22 mouse cellular contexts compared by ENCODE assay signal in genomic region chr4:54170202-54170931, GRCm38 (mm10).
DNase-seq lines count a peak whose midpoint lies in the region; ATAC-seq and TF ChIP-seq lines count a peak whose summit lies in the region.
"Had no signal": no experiment of that assay in that cellular context is flagged by ENCODE, and none has a peak within 500 bp of the region (broad histone marks: within the 10 kb centered on the region; RNA-seq: fewer than 3 reads in every experiment).

No protein-coding gene starts in this region.

- no peak overlapping the region for H3K4me2 ChIP-seq in hindbrain, embryonic 14.5 days (replicated peaks)
- H3K4me2 ChIP-seq in hindbrain, embryonic 12.5 days (replicated peaks): no peak overlapping the region
- H3K4me2 ChIP-seq in limb, embryonic 14.5 days (replicated peaks; ENCODE audit: low read depth, low read length, severe bottlenecking): no peak overlapping the region
- H3K4me2 ChIP-seq: forebrain, embryonic 12.5 days; heart, embryonic 13.5 days; liver, embryonic 12.5 days; lung, embryonic 14.5 days; midbrain, embryonic 11.5 days had no signal

- no peak for DNase-seq in hindbrain, embryonic 14.5 days (ENCODE audit: low spot score)
- DNase-seq in Muller cell, postnatal 12 days (ENCODE audit: inconsistent ontology term): peak; percentile 25
- DNase-seq in gastrocnemius, postnatal 14 days: peak; percentile 30
- peak; percentile 47 for DNase-seq in limb, embryonic 14.5 days (ENCODE audit: low spot score)
- DNase-seq in frontal cortex, postnatal 10 days (ENCODE audit: low spot score in 2 of 2): no peak
- DNase-seq: adrenal gland, postnatal 36 days; cerebellum, adult 8-10 months; heart, adult 18-20 months; kidney, adult 11 months; lung, embryonic 14.5 days; lung, postnatal 4 days; right cerebral cortex, postnatal 25 days; thymus, postnatal 36 days had no signal

- H3K4me1 ChIP-seq in hindbrain, embryonic 14.5 days (replicated peaks; ENCODE audit: control insufficient read depth, insufficient read depth, low read length): no peaks in the 10 kb centered on the region
- H3K4me1 ChIP-seq in hindbrain, embryonic 12.5 days: no peaks in the 10 kb centered on the region
- H3K4me1 ChIP-seq in limb, embryonic 14.5 days (ENCODE audit: control insufficient read depth, insufficient read depth, low read length): peaks cover 3% of the 10 kb centered on the region; the same call in 1 of the 2 replicates
- H3K4me1 ChIP-seq: embryonic facial prominence, embryonic 10.5 days; forebrain, embryonic 12.5 days; heart, embryonic 13.5 days; liver, embryonic 12.5 days had no signal

- ATAC-seq in hindbrain, embryonic 14.5 days (ENCODE audit: low FRiP score): 0 out of 2 replicates have a peak, but pooled peaks have one; percentile 14
- ATAC-seq in hindbrain, embryonic 12.5 days (ENCODE audit: low FRiP score): no peak
- peak; percentile 30; the same call in 1 of the 2 replicates for ATAC-seq in limb, embryonic 14.5 days (ENCODE audit: low FRiP score, low read depth)
- no peak for ATAC-seq in erythroblast, adult 5-6 weeks (replicated peaks; ENCODE audit: low FRiP score, poor library complexity, severe bottlenecking)
- ATAC-seq: hindbrain, embryonic 16.5 days; liver, embryonic 12.5 days had no signal

- WGBS in hindbrain, embryonic 14.5 days: 85% methylated on average over 13 of the region's 13 CpGs
- 91% methylated on average over 13 of the region's 13 CpGs for WGBS in hindbrain, embryonic 12.5 days
- WGBS in limb, embryonic 14.5 days: 37% methylated on average over 13 of the region's 13 CpGs

- H3K27ac ChIP-seq in hindbrain, embryonic 14.5 days: no peak overlapping the region
- H3K27ac ChIP-seq in hindbrain, embryonic 12.5 days: no peak overlapping the region
- no peak overlapping the region for H3K27ac ChIP-seq in limb, embryonic 14.5 days (replicated peaks; ENCODE audit: low read depth, low read length)
- H3K27ac ChIP-seq: embryonic facial prominence, embryonic 10.5 days; forebrain, embryonic 12.5 days; heart, embryonic 13.5 days; liver, embryonic 12.5 days had no signal

- H3K4me3 ChIP-seq in hindbrain, embryonic 14.5 days (replicated peaks; ENCODE audit: low read length): no peak overlapping the region
- no peak overlapping the region for H3K4me3 ChIP-seq in hindbrain, embryonic 12.5 days
- H3K4me3 ChIP-seq in limb, embryonic 14.5 days (replicated peaks; ENCODE audit: low read length): no peak overlapping the region
- H3K4me3 ChIP-seq: embryonic facial prominence, embryonic 10.5 days; forebrain, embryonic 12.5 days; heart, embryonic 13.5 days; liver, embryonic 12.5 days had no signal

- no peaks in the 10 kb centered on the region for H3K9me3 ChIP-seq in hindbrain, embryonic 14.5 days (ENCODE audit: control insufficient read depth, low read length)
- H3K9me3 ChIP-seq in hindbrain, embryonic 12.5 days (replicated peaks): no peaks in the 10 kb centered on the region
- H3K9me3 ChIP-seq in limb, embryonic 14.5 days (ENCODE audit: control insufficient read depth, low read length): no peaks in the 10 kb centered on the region
- H3K9me3 ChIP-seq: embryonic facial prominence, embryonic 10.5 days; forebrain, embryonic 12.5 days; heart, embryonic 13.5 days; liver, embryonic 12.5 days had no signal

- no peak for TF ChIP-seq POLR2A in limb, embryonic 14.5 days (IDR thresholded peaks at IDR 0.05; ENCODE audit: borderline replicate concordance, extremely low read depth, insufficient read depth, insufficient read length)

- H3K9ac ChIP-seq in hindbrain, embryonic 14.5 days: no peak overlapping the region
- no peak overlapping the region for H3K9ac ChIP-seq in hindbrain, embryonic 12.5 days
- no peak overlapping the region for H3K9ac ChIP-seq in limb, embryonic 14.5 days (ENCODE audit: low read depth, low read length, severe bottlenecking)
- H3K9ac ChIP-seq: forebrain, embryonic 12.5 days; heart, embryonic 13.5 days; liver, embryonic 12.5 days; lung, embryonic 14.5 days had no signal

- H3K27me3 ChIP-seq in hindbrain, embryonic 14.5 days (ENCODE audit: control insufficient read depth, insufficient read depth, low read length): no peaks in the 10 kb centered on the region
- H3K27me3 ChIP-seq in hindbrain, embryonic 12.5 days: no peaks in the 10 kb centered on the region
- no peaks in the 10 kb centered on the region for H3K27me3 ChIP-seq in limb, embryonic 14.5 days (ENCODE audit: control insufficient read depth, insufficient read depth, low read length)
- H3K27me3 ChIP-seq: CH12.LX; forebrain, embryonic 12.5 days; heart, embryonic 13.5 days; liver, embryonic 12.5 days had no signal

- no peaks in the 10 kb centered on the region for H3K36me3 ChIP-seq in hindbrain, embryonic 14.5 days (replicated peaks; ENCODE audit: control insufficient read depth, insufficient read depth)
- no peaks in the 10 kb centered on the region for H3K36me3 ChIP-seq in hindbrain, embryonic 12.5 days
- no peaks in the 10 kb centered on the region for H3K36me3 ChIP-seq in limb, embryonic 14.5 days (ENCODE audit: control insufficient read depth, insufficient read depth, low read length)
- H3K36me3 ChIP-seq: embryonic facial prominence, embryonic 10.5 days; forebrain, embryonic 12.5 days; heart, embryonic 13.5 days; liver, embryonic 12.5 days had no signal

- intact Hi-C loops in gastrocnemius, postnatal 14 days (cut with DNase I; ENCODE audit: low total_unique reads): no loop called here

Comparison
In these comparisons a context has a peak if more than half of its experiments do, and no peak if none do; other contexts are left out.
1. ATAC-seq: peak in hindbrain, embryonic 14.5 days (single experiment) and limb, embryonic 14.5 days (single experiment); none in hindbrain, embryonic 12.5 days (single experiment) and erythroblast, adult 5-6 weeks (single experiment).
2. DNase-seq: peak in Muller cell, postnatal 12 days (single experiment), gastrocnemius, postnatal 14 days (single experiment) and limb, embryonic 14.5 days (single experiment); none in hindbrain, embryonic 14.5 days (single experiment) and frontal cortex, postnatal 10 days (0 of 2).